Mouse (Mus musculus): ENCODE data around the gene Ugt1a2. TPM values are rescaled to one million over a fixed set of nuclear protein-coding genes. Genes with fewer than 3 reads are reported as not detected.
A peak's percentile ranks its signal among the peaks of the same experiment; 100 is the strongest.

Ugt1a2 gene
- polyA plus RNA-seq, 1 experiment from 2014 or later: 0.17 TPM

- Histone ChIP-seq H3K9ac (ENCODE audit: low read depth, low read length) (no peak overlapping the region), H3K27ac (ENCODE audit: low read length) (no peak overlapping the region), H3K36me3 (ENCODE audit: control insufficient read depth, insufficient read depth) (peaks cover 5% of the 10 kb centered on the region), H3K9me3 (replicated peaks; ENCODE audit: control insufficient read depth, low read length) (no peaks in the 10 kb centered on the region), H3K4me2 (ENCODE audit: low read depth, low read length) (no peak overlapping the region), H3K4me3 (ENCODE audit: low read depth, low read length) (no peak overlapping the region), H3K4me1 (ENCODE audit: control insufficient read depth, low read depth, low read length) (peaks cover 23% of the 10 kb centered on the region), H3K27me3 (ENCODE audit: control insufficient read depth, insufficient read depth, low read depth, low read length) (no peaks in the 10 kb centered on the region)
- ATAC-seq (ENCODE audit: low read depth): no peak
- WGBS (ENCODE audit: insufficient replicate concordance): 56% methylated on average over 10 of the region's 10 CpGs
These were observed 56.7 kb downstream of the Ugt1a2 start for GRCm38 (mm10) chr1:88256886-88257663.

- Histone ChIP-seq H3K4me1 (ENCODE audit: control insufficient read depth, low read depth, low read length) (peaks cover 28% of the 10 kb centered on the region), H3K9me3 (replicated peaks; ENCODE audit: control insufficient read depth, low read length) (no peaks in the 10 kb centered on the region), H3K4me2 (ENCODE audit: low read depth, low read length) (no peak overlapping the region), H3K36me3 (ENCODE audit: control insufficient read depth, insufficient read depth) (peaks cover 11% of the 10 kb centered on the region), H3K4me3 (ENCODE audit: low read depth, low read length) (no peak overlapping the region), H3K27ac (ENCODE audit: low read length) (no peak overlapping the region), H3K9ac (ENCODE audit: low read depth, low read length) (no peak overlapping the region), H3K27me3 (ENCODE audit: control insufficient read depth, insufficient read depth, low read depth, low read length) (no peaks in the 10 kb centered on the region)
- ATAC-seq (ENCODE audit: low read depth): no peak
- WGBS (ENCODE audit: insufficient replicate concordance): 62% methylated on average over 6 of the region's 6 CpGs
These were observed 57.3 kb downstream of the Ugt1a2 start for GRCm38 (mm10) chr1:88257681-88258080.

GRCm38 (mm10) chr1:88258361-88258760 is 58.0 kb downstream of the Ugt1a2 start:
- Histone ChIP-seq H3K9ac (ENCODE audit: low read depth, low read length) (no peak overlapping the region), H3K27me3 (ENCODE audit: control insufficient read depth, insufficient read depth, low read depth, low read length) (no peaks in the 10 kb centered on the region), H3K27ac (ENCODE audit: low read length) (no peak overlapping the region), H3K4me2 (ENCODE audit: low read depth, low read length) (no peak overlapping the region), H3K36me3 (ENCODE audit: control insufficient read depth, insufficient read depth) (peaks cover 18% of the 10 kb centered on the region), H3K9me3 (replicated peaks; ENCODE audit: control insufficient read depth, low read length) (no peaks in the 10 kb centered on the region), H3K4me1 (ENCODE audit: control insufficient read depth, low read depth, low read length) (peaks cover 31% of the 10 kb centered on the region), H3K4me3 (ENCODE audit: low read depth, low read length) (no peak overlapping the region)
- no peak for ATAC-seq (ENCODE audit: low read depth)
- 57% methylated on average over 6 of the region's 6 CpGs for WGBS (ENCODE audit: insufficient replicate concordance)

GRCm38 (mm10) chr1:88258881-88259642 is 58.7 kb downstream of the Ugt1a2 start:
- H3K36me3 ChIP-seq (ENCODE audit: control insufficient read depth, insufficient read depth): peaks cover 25% of the 10 kb centered on the region
- no peaks in the 10 kb centered on the region for H3K27me3 ChIP-seq (ENCODE audit: control insufficient read depth, insufficient read depth, low read depth, low read length)
- H3K9ac ChIP-seq (ENCODE audit: low read depth, low read length): no peak overlapping the region
- H3K27ac ChIP-seq (ENCODE audit: low read length): no peak overlapping the region
- no peaks in the 10 kb centered on the region for H3K9me3 ChIP-seq (replicated peaks; ENCODE audit: control insufficient read depth, low read length)
- no peak for ATAC-seq (ENCODE audit: low read depth)
- no peak overlapping the region for H3K4me2 ChIP-seq (ENCODE audit: low read depth, low read length)
- no peak overlapping the region for H3K4me3 ChIP-seq (ENCODE audit: low read depth, low read length)
- WGBS (ENCODE audit: insufficient replicate concordance): 51% methylated on average over 8 of the region's 8 CpGs
- H3K4me1 ChIP-seq (ENCODE audit: control insufficient read depth, low read depth, low read length): peaks cover 31% of the 10 kb centered on the region

- peaks cover 31% of the 10 kb centered on the region for H3K36me3 ChIP-seq (ENCODE audit: control insufficient read depth, insufficient read depth)
- H3K4me2 ChIP-seq (ENCODE audit: low read depth, low read length): no peak overlapping the region
- H3K9me3 ChIP-seq (replicated peaks; ENCODE audit: control insufficient read depth, low read length): no peaks in the 10 kb centered on the region
- H3K27ac ChIP-seq (ENCODE audit: low read length): peak overlapping the region; percentile 8
- peak; percentile 3; the same call in 1 of the 2 replicates for ATAC-seq (ENCODE audit: low read depth)
- H3K4me1 ChIP-seq (ENCODE audit: control insufficient read depth, low read depth, low read length): peaks cover 31% of the 10 kb centered on the region
- no peak overlapping the region for H3K9ac ChIP-seq (ENCODE audit: low read depth, low read length)
- H3K4me3 ChIP-seq (ENCODE audit: low read depth, low read length): no peak overlapping the region
- no peaks in the 10 kb centered on the region for H3K27me3 ChIP-seq (ENCODE audit: control insufficient read depth, insufficient read depth, low read depth, low read length)
- 64% methylated on average over 4 of the region's 4 CpGs for WGBS (ENCODE audit: insufficient replicate concordance)
These were observed 59.2 kb downstream of the Ugt1a2 start for GRCm38 (mm10) chr1:88259643-88260024.

- 55% methylated on average over 6 of the region's 6 CpGs for WGBS (ENCODE audit: insufficient replicate concordance)
- Histone ChIP-seq H3K9me3 (replicated peaks; ENCODE audit: control insufficient read depth, low read length) (no peaks in the 10 kb centered on the region), H3K4me2 (ENCODE audit: low read depth, low read length) (no peak overlapping the region), H3K9ac (ENCODE audit: low read depth, low read length) (no peak overlapping the region), H3K4me1 (ENCODE audit: control insufficient read depth, low read depth, low read length) (peaks cover 31% of the 10 kb centered on the region), H3K4me3 (ENCODE audit: low read depth, low read length) (no peak overlapping the region), H3K36me3 (ENCODE audit: control insufficient read depth, insufficient read depth) (peaks cover 36% of the 10 kb centered on the region), H3K27ac (ENCODE audit: low read length) (peak overlapping the region; percentile 8), H3K27me3 (ENCODE audit: control insufficient read depth, insufficient read depth, low read depth, low read length) (no peaks in the 10 kb centered on the region)
- ATAC-seq (ENCODE audit: low read depth): peak; percentile 78
These were observed 59.7 kb downstream of the Ugt1a2 start for GRCm38 (mm10) chr1:88260114-88260513.

GRCm38 (mm10) chr1:88260604-88261377 is 60.4 kb downstream of the Ugt1a2 start:
- H3K4me2 ChIP-seq (ENCODE audit: low read depth, low read length): no peak overlapping the region
- no peak overlapping the region for H3K9ac ChIP-seq (ENCODE audit: low read depth, low read length)
- WGBS (ENCODE audit: insufficient replicate concordance): 69% methylated on average over 10 of the region's 10 CpGs
- no peak overlapping the region for H3K4me3 ChIP-seq (ENCODE audit: low read depth, low read length)
- H3K27ac ChIP-seq (ENCODE audit: low read length): no peak overlapping the region
- ATAC-seq (ENCODE audit: low read depth): peak; percentile 16
- peaks cover 31% of the 10 kb centered on the region for H3K4me1 ChIP-seq (ENCODE audit: control insufficient read depth, low read depth, low read length)
- no peaks in the 10 kb centered on the region for H3K9me3 ChIP-seq (replicated peaks; ENCODE audit: control insufficient read depth, low read length)
- H3K36me3 ChIP-seq (ENCODE audit: control insufficient read depth, insufficient read depth): peaks cover 42% of the 10 kb centered on the region
- no peaks in the 10 kb centered on the region for H3K27me3 ChIP-seq (ENCODE audit: control insufficient read depth, insufficient read depth, low read depth, low read length)

- 70% methylated on average over 7 of the region's 7 CpGs for WGBS (ENCODE audit: insufficient replicate concordance)
- no peak overlapping the region for H3K4me2 ChIP-seq (ENCODE audit: low read depth, low read length)
- H3K9me3 ChIP-seq (replicated peaks; ENCODE audit: control insufficient read depth, low read length): no peaks in the 10 kb centered on the region
- ATAC-seq (ENCODE audit: low read depth): no peak
- H3K4me3 ChIP-seq (ENCODE audit: low read depth, low read length): no peak overlapping the region
- no peak overlapping the region for H3K9ac ChIP-seq (ENCODE audit: low read depth, low read length)
- H3K27me3 ChIP-seq (ENCODE audit: control insufficient read depth, insufficient read depth, low read depth, low read length): no peaks in the 10 kb centered on the region
- peaks cover 31% of the 10 kb centered on the region for H3K4me1 ChIP-seq (ENCODE audit: control insufficient read depth, low read depth, low read length)
- peaks cover 52% of the 10 kb centered on the region for H3K36me3 ChIP-seq (ENCODE audit: control insufficient read depth, insufficient read depth)
- H3K27ac ChIP-seq (ENCODE audit: low read length): no peak overlapping the region
These were observed 61.3 kb downstream of the Ugt1a2 start for GRCm38 (mm10) chr1:88261706-88262105.

Measured in liver, embryonic 16.5 days (tissue).